Mouse (Mus musculus) cerebellum, adult 18-20 months (tissue): Measurements from ENCODE around the gene Gm10697.
"Not testable (repeated sequence)": the region's sequence is repeated elsewhere in the genome, so short reads cannot be mapped to it uniquely, and the experiment has no call there.

Experiments used
- DNase-seq, 2 experiments: peaks; one replicate each; pipeline ENCODE4 v3.0.0; 2021

The Gm10697 gene

GRCm38 (mm10) chr3:94072544-94072943 lies at the start of gene Gm10697:
Gm10697 (minus strand) TSS chr3:94072644.
- DNase-seq = not testable (repeated sequence)

- not testable (repeated sequence) for DNase-seq
Measured at GRCm38 (mm10) chr3:94115071-94115470, 42.6 kb upstream of the Gm10697 start.

GRCm38 (mm10) chr3:94054785-94055184 lies 17.7 kb downstream of the Gm10697 start, which contains the start of gene Gm9125:
Gm9125 (minus strand) TSS chr3:94054885.
- DNase-seq = not testable (repeated sequence)

GRCm38 (mm10) chr3:94049566-94050121 lies 22.8 kb downstream of the Gm10697 start:
- not testable (repeated sequence) for DNase-seq

- DNase-seq = not testable (repeated sequence)
Measured at GRCm38 (mm10) chr3:94038241-94038640, 34.2 kb downstream of the Gm10697 start.

- not testable (repeated sequence) for DNase-seq
Measured at GRCm38 (mm10) chr3:94034400-94034799, 38.0 kb downstream of the Gm10697 start.
